Mouse (Mus musculus) heart, postnatal 0 days (tissue): Measurements from ENCODE around the gene Tbk1. TPM values are rescaled to one million over a fixed set of nuclear protein-coding genes. Genes with fewer than 3 reads are reported as not detected.
A peak's percentile ranks its signal among the peaks of the same experiment; 100 is the strongest.

ENCODE experiments used
- ATAC-seq: fragments of 200-750 bp; cut with Nextera tagmentation; 2 replicates; pipeline ENCODE4 v1.8.0; 2017; ENCODE audit warnings: low read depth, moderate number of reproducible peaks, moderate library complexity; ENCODE audit not compliant: insufficient read depth
- DNase-seq: peaks from one replicate; pipeline ENCODE4 v3.0.0-alpha.2; 2016; ENCODE audit warnings: low spot score
- H3K27ac ChIP-seq: fragments of 300-500 bp; sonication (generic); 2 replicates; pipeline ENCODE4 v1.5.1; 2014; ENCODE audit warnings: low read depth, mild to moderate bottlenecking
- H3K27me3 ChIP-seq: fragments of 300-500 bp; sonication (generic); 2 replicates; pipeline ENCODE4 v1.6.1; 2014; ENCODE audit warnings: low read length, mixed read lengths; ENCODE audit not compliant: control insufficient read depth, insufficient read depth
- H3K36me3 ChIP-seq: fragments of 300-500 bp; sonication (generic); replicated peaks from 2 replicates; pipeline ENCODE4 v1.6.1; 2014; ENCODE audit warnings: low read length, mixed read lengths; ENCODE audit not compliant: control insufficient read depth, insufficient read depth
- H3K4me1 ChIP-seq: fragments of 300-500 bp; sonication (generic); 2 replicates; pipeline ENCODE4 v1.6.1; 2014; ENCODE audit warnings: antibody characterized with exemption; ENCODE audit not compliant: control insufficient read depth, insufficient read depth
- H3K4me2 ChIP-seq: fragments of 300-500 bp; sonication (generic); 2 replicates; pipeline ENCODE4 v1.6.1; 2014; ENCODE audit warnings: low read depth, mild to moderate bottlenecking, low read length, moderate library complexity
- H3K4me3 ChIP-seq: fragments of 300-500 bp; sonication (generic); 2 replicates; pipeline ENCODE4 v1.5.1; 2014; ENCODE audit warnings: low read depth, low read length
- H3K9ac ChIP-seq: fragments of 300-500 bp; sonication (generic); replicated peaks from 2 replicates; pipeline ENCODE4 v1.6.1; 2014; ENCODE audit warnings: low read depth, low read length, mixed read lengths
- H3K9me3 ChIP-seq: fragments of 300-500 bp; sonication (generic); replicated peaks from 2 replicates; pipeline ENCODE4 v1.6.1; 2016; ENCODE audit warnings: low read length; ENCODE audit not compliant: control insufficient read depth
- CTCF ChIP-seq: IDR thresholded peaks from 2 replicates; pipeline ENCODE4 v1.5.1; 2016; ENCODE audit warnings: antibody characterized with exemption, control low read depth, low read depth
- EP300 ChIP-seq: IDR thresholded peaks from 2 replicates; pipeline ENCODE4 v1.6.1; 2016; ENCODE audit warnings: antibody characterized with exemption, low read depth
- WGBS: fragments of 180-500 bp; shearing (Covaris S2); extraction: QIAGEN DNeasy Blood & Tissue Kit; methylation state at CpG from one replicate; pipeline ENCODE4 v1.1.7; 2014; 5-methylcytosine and 5-hydroxymethylcytosine counted together
- polyA plus RNA-seq: library from polyadenylated mRNA; unstranded; fragments of >200 nt; fragmentation: Nextera tagmentation; extraction: Ambion mirVana; gene quantifications from 2 replicates; pipeline ENCODE4 v1.2.1, GENCODE M21; 2015
- total RNA-seq: library from RNA; depleted of rRNA; stranded (reverse); fragments of >200 nt; gene quantifications from 2 replicates; pipeline ENCODE4 v1.2.3, GENCODE M21; 2014; ENCODE audit warnings: low replicate concordance

Gene Tbk1
- total and polyA plus RNA-seq, 2 experiments from 2014 or later = 12.5 to 15.5 TPM

DNA sequence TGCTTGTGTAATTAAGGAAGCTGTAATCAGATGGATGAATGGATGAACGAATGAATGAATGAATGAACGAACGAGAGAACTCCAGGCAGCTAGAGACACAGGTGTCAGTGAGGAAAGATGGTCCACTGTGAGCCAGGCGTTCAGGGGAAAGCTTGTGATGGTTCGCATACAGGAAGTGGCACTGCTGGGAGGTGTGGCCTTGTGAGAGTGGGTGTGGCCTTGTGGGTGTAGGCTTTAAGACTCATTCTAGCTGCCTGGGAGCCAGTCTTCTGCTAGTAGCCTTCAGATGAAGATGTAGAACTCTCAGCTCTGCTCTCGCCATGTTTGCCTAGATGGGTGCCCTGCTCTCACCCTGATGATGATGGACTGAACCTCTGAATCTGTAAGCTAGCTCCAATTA, 59.5 kb downstream of the Tbk1 start:
- 85% methylated on average over 6 of the region's 6 CpGs for WGBS
- no peaks in the 10 kb centered on the region for H3K36me3 ChIP-seq

GRCm38 (mm10) chr10:121520923-121521585, 65.5 kb downstream of the Tbk1 start:
- ATAC-seq (no peak), DNase-seq (no peak)
- Histone ChIP-seq H3K9ac (no peak overlapping the region), H3K4me1 (no peaks in the 10 kb centered on the region), H3K27me3 (no peaks in the 10 kb centered on the region), H3K4me3 (no peak overlapping the region), H3K9me3 (no peaks in the 10 kb centered on the region), H3K27ac (no peak overlapping the region), H3K36me3 (no peaks in the 10 kb centered on the region), H3K4me2 (no peak overlapping the region)
- WGBS = 46% methylated on average over 12 of the region's 12 CpGs
- TF ChIP-seq EP300 (no peak), CTCF (no peak)

More for the DNA sequence above, 59.5 kb downstream of the Tbk1 start:
- Histone ChIP-seq H3K4me1 (no peaks in the 10 kb centered on the region), H3K4me2 (no peak overlapping the region), H3K9me3 (no peaks in the 10 kb centered on the region), H3K4me3 (no peak overlapping the region), H3K9ac (no peak overlapping the region), H3K27ac (no peak overlapping the region), H3K27me3 (no peaks in the 10 kb centered on the region)
- DNase-seq (no peak), ATAC-seq (no peak)
- TF ChIP-seq EP300 = no peak
- TF ChIP-seq CTCF = no peak

DNA sequence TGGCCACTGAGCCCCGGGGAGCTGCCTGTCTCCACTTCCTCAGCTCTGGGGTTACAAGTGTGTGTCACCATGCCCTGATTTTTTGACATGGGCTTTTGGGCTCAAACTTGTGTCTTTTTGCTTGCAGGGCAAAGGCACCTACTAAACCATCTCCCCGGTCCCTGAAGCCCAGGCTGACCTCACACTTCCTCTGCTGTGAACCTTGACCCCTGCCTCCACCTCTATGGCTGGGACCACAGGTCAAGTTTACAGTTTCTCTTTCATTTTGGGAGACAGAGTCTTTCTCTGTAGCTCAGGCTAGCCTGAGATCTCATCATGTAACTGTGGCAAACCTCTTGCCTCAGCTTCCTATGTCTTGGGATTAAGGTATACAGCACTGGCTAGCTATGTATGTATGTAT, 66.9 kb downstream of the Tbk1 start:
- 68% methylated on average over 2 of the region's 2 CpGs for WGBS
- ATAC-seq = no peak
- no peak for DNase-seq

GRCm38 (mm10) chr10:121516008-121516600, 70.5 kb downstream of the Tbk1 start:
- H3K36me3 ChIP-seq = no peaks in the 10 kb centered on the region
- H3K4me2 ChIP-seq = no peak overlapping the region
- no peak overlapping the region for H3K4me3 ChIP-seq
- TF ChIP-seq CTCF (peak; percentile 89), EP300 (no peak)
- DNase-seq (peak; percentile 67), ATAC-seq (peak; percentile 51; the same call in 1 of the 2 replicates)
- H3K9me3 ChIP-seq = no peaks in the 10 kb centered on the region
- no peaks in the 10 kb centered on the region for H3K27me3 ChIP-seq
- H3K27ac ChIP-seq = no peak overlapping the region
- H3K4me1 ChIP-seq = 0 out of 2 replicates have a peak, but pooled peaks cover under 1% of the 10 kb centered on the region
- WGBS = 33% methylated on average over 18 of the region's 18 CpGs
- H3K9ac ChIP-seq = no peak overlapping the region

More for the DNA sequence above, 66.9 kb downstream of the Tbk1 start:
- Histone ChIP-seq H3K9me3 (no peaks in the 10 kb centered on the region), H3K4me2 (no peak overlapping the region), H3K27ac (no peak overlapping the region), H3K9ac (no peak overlapping the region), H3K36me3 (no peaks in the 10 kb centered on the region), H3K4me1 (no peaks in the 10 kb centered on the region), H3K27me3 (no peaks in the 10 kb centered on the region), H3K4me3 (no peak overlapping the region)
- TF ChIP-seq CTCF = no peak
- no peak for TF ChIP-seq EP300

- H3K4me2 ChIP-seq = peak overlapping the region; percentile 48
- H3K36me3 ChIP-seq = no peaks in the 10 kb centered on the region
- ATAC-seq (no peak), DNase-seq (peak; percentile 45)
- no peak overlapping the region; the same call in 1 of the 2 replicates for H3K9ac ChIP-seq
- H3K27ac ChIP-seq = no peak overlapping the region
- H3K27me3 ChIP-seq = no peaks in the 10 kb centered on the region
- TF ChIP-seq EP300 (no peak), CTCF (no peak)
- H3K4me3 ChIP-seq = peak overlapping the region; percentile 2; the same call in 1 of the 2 replicates
- no peaks in the 10 kb centered on the region for H3K9me3 ChIP-seq
- peaks cover 19% of the 10 kb centered on the region for H3K4me1 ChIP-seq
- WGBS = 15% methylated on average over 24 of the region's 24 CpGs
Measured at GRCm38 (mm10) chr10:121509751-121510643, 76.6 kb downstream of the Tbk1 start.
